Mouse (Mus musculus): ENCODE measurements around the gene Mettl2. TPM values are rescaled to one million over a fixed set of nuclear protein-coding genes. Genes with fewer than 3 reads are reported as not detected.
A peak's percentile ranks its signal among the peaks of the same experiment; 100 is the strongest.
"Not testable (repeated sequence)": the region's sequence is repeated elsewhere in the genome, so short reads cannot be mapped to it uniquely, and the experiment has no call there.

The Mettl2 gene
- 28.9 and 33.7 TPM in 2 replicates for polyA plus RNA-seq (2014; fragmentation: Nextera tagmentation; extraction: Ambion mirVana)

DNA sequence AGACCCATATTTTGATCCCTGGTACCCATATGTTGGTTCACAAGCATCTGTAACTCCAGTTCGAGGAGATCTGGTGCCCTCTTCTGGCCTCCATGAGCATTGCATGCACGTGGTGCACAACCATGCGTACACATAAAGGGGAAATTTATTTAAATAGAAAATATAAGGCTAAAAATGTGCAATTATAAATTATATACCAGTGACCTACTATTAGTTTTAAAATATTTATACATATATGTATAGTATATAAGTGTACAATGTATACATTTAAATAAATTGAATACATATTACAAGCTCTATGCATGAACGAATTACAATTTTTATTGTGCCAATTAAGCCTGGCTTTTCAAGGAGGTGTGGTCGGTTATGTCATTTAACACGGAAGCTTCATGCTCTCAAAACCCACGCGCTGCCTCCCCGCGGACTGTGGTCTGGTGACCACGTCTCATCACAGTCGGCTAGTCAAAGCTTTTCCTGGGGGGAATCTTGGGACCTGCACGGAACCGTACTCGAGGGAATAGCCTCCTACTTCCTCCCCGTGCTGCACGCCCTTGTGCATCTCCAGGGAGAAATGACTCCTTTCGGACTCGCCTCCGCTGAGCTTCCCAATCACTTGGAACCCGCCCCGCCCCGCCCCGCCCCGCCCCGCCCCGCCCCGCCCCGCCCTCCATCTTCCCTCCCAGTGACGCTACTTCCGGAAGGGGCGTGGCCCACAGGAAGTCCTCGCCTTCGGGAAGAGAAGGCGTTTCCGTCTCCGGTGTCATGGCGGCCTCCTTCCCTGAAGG, at the start of gene Mettl2:
Gene Mettl2, plus strand, starts transcription at position 691 of the 785 bp plus-strand sequence.
- WGBS (ENCODE audit: insufficient replicate concordance): under 1% methylated on average over 31 of the region's 38 CpGs
- H3K27ac ChIP-seq (ENCODE audit: low read depth, low read length): peak within 1 kb of the TSS; percentile 35; the same call in 1 of the 2 replicates
- H3K36me3 ChIP-seq (ENCODE audit: control insufficient read depth, insufficient read depth, low read length): no peaks in the 10 kb centered on the region; the same call in 1 of the 2 replicates

GRCm38 (mm10) chr11:105112448-105112847, 13.8 kb upstream of the Mettl2 start:
- not testable (repeated sequence) for H3K36me3 ChIP-seq (ENCODE audit: control insufficient read depth, insufficient read depth, low read length); H3K9me3 ChIP-seq (replicated peaks; ENCODE audit: control insufficient read depth, low read length); H3K4me1 ChIP-seq (ENCODE audit: control insufficient read depth, insufficient read depth, low read length); H3K27ac ChIP-seq (ENCODE audit: low read depth, low read length); ATAC-seq (replicated peaks; ENCODE audit: insufficient number of reproducible peaks, low FRiP score, low TSS enrichment); H3K4me2 ChIP-seq; H3K9ac ChIP-seq (ENCODE audit: low read depth, low read length); H3K27me3 ChIP-seq (ENCODE audit: control insufficient read depth, insufficient read depth, low read length); H3K4me3 ChIP-seq (ENCODE audit: low read depth, low read length)
- 68% methylated on average over 22 of the region's 22 CpGs for WGBS (ENCODE audit: insufficient replicate concordance)

More for the DNA sequence above, at the start of gene Mettl2:
- no peaks in the 10 kb centered on the region for H3K9me3 ChIP-seq (replicated peaks; ENCODE audit: control insufficient read depth, low read length)
- peak within 1 kb of the TSS; percentile 82 for H3K9ac ChIP-seq (ENCODE audit: low read depth, low read length)
- H3K4me3 ChIP-seq (ENCODE audit: low read depth, low read length): peak within 1 kb of the TSS; percentile 98
- peak within 1 kb of the TSS; percentile 97 for H3K4me2 ChIP-seq
- ATAC-seq (replicated peaks; ENCODE audit: insufficient number of reproducible peaks, low FRiP score, low TSS enrichment): peak; percentile 85
- peaks cover 8% of the 10 kb centered on the region for H3K4me1 ChIP-seq (ENCODE audit: control insufficient read depth, insufficient read depth, low read length)
- H3K27me3 ChIP-seq (ENCODE audit: control insufficient read depth, insufficient read depth, low read length): no peaks in the 10 kb centered on the region

GRCm38 (mm10) chr11:105117814-105118213, 8.4 kb upstream of the Mettl2 start:
- WGBS (ENCODE audit: insufficient replicate concordance): 81% methylated on average over 7 of the region's 7 CpGs
- Histone ChIP-seq H3K36me3 (ENCODE audit: control insufficient read depth, insufficient read depth, low read length) (no peaks in the 10 kb centered on the region), H3K4me1 (ENCODE audit: control insufficient read depth, insufficient read depth, low read length) (no peaks in the 10 kb centered on the region), H3K4me2 (no peak overlapping the region), H3K27ac (ENCODE audit: low read depth, low read length) (no peak overlapping the region), H3K4me3 (ENCODE audit: low read depth, low read length) (no peak overlapping the region), H3K27me3 (ENCODE audit: control insufficient read depth, insufficient read depth, low read length) (no peaks in the 10 kb centered on the region), H3K9me3 (replicated peaks; ENCODE audit: control insufficient read depth, low read length) (no peaks in the 10 kb centered on the region), H3K9ac (ENCODE audit: low read depth, low read length) (no peak overlapping the region)
- ATAC-seq (replicated peaks; ENCODE audit: insufficient number of reproducible peaks, low FRiP score, low TSS enrichment): no peak

DNA sequence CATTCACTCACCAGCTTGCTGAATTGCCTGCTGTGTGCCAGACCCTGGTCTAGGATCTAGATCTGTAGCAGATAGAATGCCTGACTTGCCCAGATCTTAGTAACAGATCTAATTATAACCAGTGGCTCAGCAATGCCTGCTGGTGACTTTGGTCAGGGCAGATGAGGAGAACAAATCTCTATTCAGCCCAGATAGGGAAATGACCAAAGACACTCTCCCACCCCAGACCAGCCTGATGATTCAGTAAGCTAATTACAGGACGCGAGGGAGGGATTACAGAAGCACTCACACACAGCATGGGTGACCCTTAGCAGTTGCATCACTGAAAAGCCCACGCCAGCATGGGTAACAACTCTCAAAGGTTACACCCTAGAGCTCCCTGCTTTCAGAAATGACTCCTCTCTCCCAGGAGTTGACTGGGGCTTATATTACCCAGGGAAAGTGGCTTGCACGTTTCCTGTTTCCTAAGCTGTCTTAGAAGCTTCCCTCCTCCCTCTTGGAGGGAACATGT, 5.6 kb upstream of the Mettl2 start:
- no peak for ATAC-seq (replicated peaks; ENCODE audit: insufficient number of reproducible peaks, low FRiP score, low TSS enrichment)
- Histone ChIP-seq H3K4me3 (ENCODE audit: low read depth, low read length) (no peak overlapping the region), H3K27me3 (ENCODE audit: control insufficient read depth, insufficient read depth, low read length) (no peaks in the 10 kb centered on the region), H3K4me2 (no peak overlapping the region), H3K9me3 (replicated peaks; ENCODE audit: control insufficient read depth, low read length) (no peaks in the 10 kb centered on the region), H3K27ac (ENCODE audit: low read depth, low read length) (no peak overlapping the region), H3K36me3 (ENCODE audit: control insufficient read depth, insufficient read depth, low read length) (no peaks in the 10 kb centered on the region), H3K4me1 (ENCODE audit: control insufficient read depth, insufficient read depth, low read length) (no peaks in the 10 kb centered on the region), H3K9ac (ENCODE audit: low read depth, low read length) (no peak overlapping the region)
- 23% methylated on average over 4 of the region's 4 CpGs for WGBS (ENCODE audit: insufficient replicate concordance)

DNA sequence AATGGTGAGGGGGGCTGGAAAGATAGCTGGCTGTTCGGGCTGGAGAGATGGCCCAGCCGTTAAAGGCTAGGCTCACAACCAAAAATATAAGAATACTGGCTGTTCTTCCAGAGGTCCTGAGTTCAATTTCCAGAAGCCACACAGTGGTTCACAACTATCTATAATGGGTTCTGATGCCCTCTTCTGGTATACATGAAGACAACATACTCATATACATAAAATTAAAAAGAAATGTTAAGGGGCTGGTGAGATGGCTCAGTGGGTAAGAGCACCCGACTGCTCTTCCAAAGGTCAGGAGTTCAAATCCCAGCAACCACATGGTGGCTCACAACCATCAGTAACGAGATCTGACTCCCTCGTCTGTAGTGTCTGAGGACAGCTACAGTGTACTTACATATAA, 4.4 kb upstream of the Mettl2 start:
- H3K4me3 ChIP-seq (ENCODE audit: low read depth, low read length); H3K36me3 ChIP-seq (ENCODE audit: control insufficient read depth, insufficient read depth, low read length); H3K27me3 ChIP-seq (ENCODE audit: control insufficient read depth, insufficient read depth, low read length); H3K4me2 ChIP-seq; H3K9me3 ChIP-seq (replicated peaks; ENCODE audit: control insufficient read depth, low read length); H3K9ac ChIP-seq (ENCODE audit: low read depth, low read length); H3K4me1 ChIP-seq (ENCODE audit: control insufficient read depth, insufficient read depth, low read length); ATAC-seq (replicated peaks; ENCODE audit: insufficient number of reproducible peaks, low FRiP score, low TSS enrichment); H3K27ac ChIP-seq (ENCODE audit: low read depth, low read length): not testable (repeated sequence)
- 76% methylated on average over 5 of the region's 5 CpGs for WGBS (ENCODE audit: insufficient replicate concordance)

DNA sequence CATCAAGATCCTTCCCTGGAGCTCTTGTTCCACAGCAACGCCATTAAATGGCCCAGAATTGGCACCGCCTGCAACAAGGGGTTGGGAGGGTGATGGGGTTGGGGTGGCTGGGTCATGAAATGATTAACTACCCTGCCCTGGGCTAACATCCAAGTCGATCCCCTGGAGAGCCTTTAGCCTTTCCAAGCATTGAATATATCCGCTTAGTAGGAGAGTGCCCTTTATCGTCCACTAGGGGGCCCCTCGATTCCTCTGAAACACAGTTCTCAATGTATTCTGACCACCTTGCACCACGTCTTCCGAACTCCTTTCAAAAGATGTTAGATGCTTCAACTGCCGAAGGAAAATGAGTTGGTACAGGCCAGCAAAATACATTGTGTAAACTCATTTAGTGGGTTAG, 2.2 kb upstream of the Mettl2 start:
- WGBS (ENCODE audit: insufficient replicate concordance): 9% methylated on average over 9 of the region's 9 CpGs
- no peak for ATAC-seq (replicated peaks; ENCODE audit: insufficient number of reproducible peaks, low FRiP score, low TSS enrichment)

GRCm38 (mm10) chr11:105126520-105127029, 350 bp downstream of the Mettl2 start:
- peak overlapping the region; percentile 98 for H3K4me3 ChIP-seq (ENCODE audit: low read depth, low read length)
- H3K27me3 ChIP-seq (ENCODE audit: control insufficient read depth, insufficient read depth, low read length): no peaks in the 10 kb centered on the region
- peak overlapping the region; percentile 35; the same call in 1 of the 2 replicates for H3K27ac ChIP-seq (ENCODE audit: low read depth, low read length)
- H3K4me2 ChIP-seq: peak overlapping the region; percentile 97
- no peak for ATAC-seq (replicated peaks; ENCODE audit: insufficient number of reproducible peaks, low FRiP score, low TSS enrichment)
- H3K9me3 ChIP-seq (replicated peaks; ENCODE audit: control insufficient read depth, low read length): no peaks in the 10 kb centered on the region
- 1% methylated on average over 49 of the region's 49 CpGs for WGBS (ENCODE audit: insufficient replicate concordance)
- peaks cover 3% of the 10 kb centered on the region; the same call in 1 of the 2 replicates for H3K36me3 ChIP-seq (ENCODE audit: control insufficient read depth, insufficient read depth, low read length)
- H3K4me1 ChIP-seq (ENCODE audit: control insufficient read depth, insufficient read depth, low read length): peaks cover 8% of the 10 kb centered on the region
- H3K9ac ChIP-seq (ENCODE audit: low read depth, low read length): peak overlapping the region; percentile 82

More for the DNA sequence above, 2.2 kb upstream of the Mettl2 start:
- Histone ChIP-seq H3K27me3 (ENCODE audit: control insufficient read depth, insufficient read depth, low read length) (no peaks in the 10 kb centered on the region), H3K4me1 (ENCODE audit: control insufficient read depth, insufficient read depth, low read length) (peaks cover 8% of the 10 kb centered on the region), H3K36me3 (ENCODE audit: control insufficient read depth, insufficient read depth, low read length) (no peaks in the 10 kb centered on the region), H3K27ac (ENCODE audit: low read depth, low read length) (no peak overlapping the region), H3K4me3 (ENCODE audit: low read depth, low read length) (no peak overlapping the region), H3K9ac (ENCODE audit: low read depth, low read length) (no peak overlapping the region), H3K4me2 (no peak overlapping the region), H3K9me3 (replicated peaks; ENCODE audit: control insufficient read depth, low read length) (no peaks in the 10 kb centered on the region)

GRCm38 (mm10) chr11:105135692-105136091, 9.5 kb downstream of the Mettl2 start:
- Histone ChIP-seq H3K4me2 (no peak overlapping the region), H3K4me1 (ENCODE audit: control insufficient read depth, insufficient read depth, low read length) (no peaks in the 10 kb centered on the region), H3K36me3 (ENCODE audit: control insufficient read depth, insufficient read depth, low read length) (peaks cover 53% of the 10 kb centered on the region), H3K9ac (ENCODE audit: low read depth, low read length) (no peak overlapping the region), H3K27ac (ENCODE audit: low read depth, low read length) (no peak overlapping the region), H3K9me3 (replicated peaks; ENCODE audit: control insufficient read depth, low read length) (no peaks in the 10 kb centered on the region), H3K27me3 (ENCODE audit: control insufficient read depth, insufficient read depth, low read length) (no peaks in the 10 kb centered on the region), H3K4me3 (ENCODE audit: low read depth, low read length) (no peak overlapping the region)
- 84% methylated on average over 7 of the region's 7 CpGs for WGBS (ENCODE audit: insufficient replicate concordance)
- no peak for ATAC-seq (replicated peaks; ENCODE audit: insufficient number of reproducible peaks, low FRiP score, low TSS enrichment)

Data from heart, embryonic 11.5 days (tissue).